Mouse (Mus musculus): ENCODE measurements around the gene Ccdc151.
A peak's percentile ranks its signal among the peaks of the same experiment; 100 is the strongest.

GRCm38 (mm10) chr9:22003163-22003554 is 725 bp upstream of the Ccdc151 start:
- TF ChIP-seq CTCF (IDR thresholded peaks at IDR 0.05; ENCODE audit: low read depth) (no peak), EP300 (IDR thresholded peaks at IDR 0.05; ENCODE audit: low read depth) (peak; percentile 47; the same call in 1 of the 2 replicates)

Measured in liver, postnatal 0 days (tissue).